28 mouse cellular contexts compared by ENCODE assay signal in the genomic region with DNA sequence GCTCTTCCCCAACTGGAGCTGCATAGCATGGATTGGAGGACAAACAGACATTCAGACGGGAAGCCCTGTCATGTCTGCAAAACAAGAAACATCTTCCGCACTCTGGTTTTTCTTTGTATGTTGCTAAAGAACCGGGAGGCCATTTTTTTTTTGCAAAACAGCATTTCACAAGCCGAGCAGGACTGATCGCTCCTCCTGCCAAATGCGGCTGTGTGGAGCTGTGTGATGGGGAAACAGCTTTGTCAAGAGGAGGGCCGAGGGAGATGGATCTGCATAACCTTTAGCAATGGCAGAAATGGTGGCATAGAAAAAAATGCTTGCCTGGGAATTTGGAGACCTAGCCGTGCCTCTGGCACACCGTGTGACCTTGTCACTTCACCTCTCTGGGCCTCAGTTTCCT. TPM values are rescaled to one million over a fixed set of nuclear protein-coding genes. Genes with fewer than 3 reads are reported as not detected.
A peak's percentile ranks its signal among the peaks of the same experiment; 100 is the strongest.
DNase-seq lines count a peak whose midpoint lies in the region; ATAC-seq and TF ChIP-seq lines count a peak whose summit lies in the region.
"Had no signal": no experiment of that assay in that cellular context is flagged by ENCODE, and none has a peak within 500 bp of the region (broad histone marks: within the 10 kb centered on the region; RNA-seq: fewer than 3 reads in every experiment).

No protein-coding gene starts in this region.

- no peaks in the 10 kb centered on the region for H3K4me1 ChIP-seq in lung, embryonic 14.5 days (ENCODE audit: insufficient read depth)
- 0 out of 2 replicates have a peak, but pooled peaks cover 13% of the 10 kb centered on the region for H3K4me1 ChIP-seq in embryonic facial prominence, embryonic 15.5 days
- H3K4me1 ChIP-seq: forebrain, embryonic 12.5 days; midbrain, embryonic 10.5 days; midbrain, embryonic 15.5 days; neural tube, embryonic 15.5 days had no signal

- H3K4me3 ChIP-seq in gastrocnemius, adult 2 months: no peak overlapping the region
- no peak overlapping the region for H3K4me3 ChIP-seq in lung, embryonic 14.5 days (ENCODE audit: low read depth, low read length)
- no peak overlapping the region for H3K4me3 ChIP-seq in embryonic facial prominence, embryonic 15.5 days (replicated peaks)
- H3K4me3 ChIP-seq: forebrain, embryonic 12.5 days; midbrain, embryonic 10.5 days; midbrain, embryonic 15.5 days; neural tube, embryonic 15.5 days had no signal

- no peak for TF ChIP-seq CTCF in gastrocnemius, adult 2 months (IDR thresholded peaks at IDR 0.05)
- TF ChIP-seq CTCF in lung, embryonic 14.5 days (IDR thresholded peaks at IDR 0.05; ENCODE audit: low read depth): no peak

- WGBS in lung, embryonic 14.5 days: 56% methylated on average over 9 of the region's 9 CpGs
- 76% methylated on average over 9 of the region's 9 CpGs for WGBS in embryonic facial prominence, embryonic 15.5 days

- peak; percentile 63 for ATAC-seq in lung, embryonic 14.5 days (ENCODE audit: insufficient read depth)
- ATAC-seq in embryonic facial prominence, embryonic 15.5 days (ENCODE audit: insufficient number of reproducible peaks, low FRiP score, low TSS enrichment, low read depth): no peak
- ATAC-seq: activated CD4-positive, CD25-positive, alpha-beta regulatory T cell, adult 4 months; hindbrain, embryonic 16.5 days; midbrain, embryonic 15.5 days had no signal

- DNase-seq in gastrocnemius, adult 2 months: peak; percentile 46
- DNase-seq in gastrocnemius, postnatal 25 days: no peak
- DNase-seq in lung, embryonic 14.5 days: peak; percentile 70
- DNase-seq in lung, postnatal 36 days: no peak
- DNase-seq in lung, postnatal 4 days: peak; percentile 19 to 60
- DNase-seq in right cerebral cortex, adult 2 months (ENCODE audit: low spot score in 2 of 2): no peak
- DNase-seq: adrenal gland, adult 8-10 months; B cell, adult 2 months; cerebellum, adult 11-12 months; cerebellum, adult 9-11 months; embryo, embryonic 11 days; heart, postnatal 14 days; kidney, adult 18-20 months; kidney, postnatal 36 days; layer of hippocampus, postnatal 36 days; liver; retina, postnatal 1 day; right cerebral cortex, postnatal 25 days; spleen, adult 18-20 months; thymus, postnatal 25 days had no signal

- H3K27ac ChIP-seq in gastrocnemius, adult 2 months: peak overlapping the region; percentile 13; the same call in 1 of the 2 replicates
- no peak overlapping the region for H3K27ac ChIP-seq in lung, embryonic 14.5 days (ENCODE audit: low read depth)
- peak overlapping the region; percentile 34; the same call in 1 of the 2 replicates for H3K27ac ChIP-seq in embryonic facial prominence, embryonic 15.5 days (replicated peaks)
- H3K27ac ChIP-seq: forebrain, embryonic 12.5 days; liver, embryonic 14.5 days; midbrain, embryonic 10.5 days; midbrain, embryonic 15.5 days; neural tube, embryonic 15.5 days had no signal

- no peaks in the 10 kb centered on the region for H3K27me3 ChIP-seq in lung, embryonic 14.5 days (ENCODE audit: insufficient read depth, low read length)
- no peaks in the 10 kb centered on the region for H3K27me3 ChIP-seq in embryonic facial prominence, embryonic 15.5 days
- H3K27me3 ChIP-seq: forebrain, embryonic 12.5 days; midbrain, embryonic 15.5 days had no signal

- no peak overlapping the region for H3K9ac ChIP-seq in lung, embryonic 14.5 days
- H3K9ac ChIP-seq in embryonic facial prominence, embryonic 15.5 days: no peak overlapping the region
- H3K9ac ChIP-seq: forebrain, embryonic 12.5 days; liver, embryonic 14.5 days; midbrain, embryonic 15.5 days; neural tube, embryonic 15.5 days had no signal

- no peaks in the 10 kb centered on the region for H3K36me3 ChIP-seq in lung, embryonic 14.5 days (ENCODE audit: insufficient read depth)
- no peaks in the 10 kb centered on the region for H3K36me3 ChIP-seq in embryonic facial prominence, embryonic 15.5 days
- H3K36me3 ChIP-seq: forebrain, embryonic 12.5 days; midbrain, embryonic 10.5 days; midbrain, embryonic 15.5 days; neural tube, embryonic 15.5 days had no signal

- intact Hi-C loops in gastrocnemius, adult 2 months (cut with DNase I): no loop called here

- H3K9me3 ChIP-seq in lung, embryonic 14.5 days (ENCODE audit: low read depth, low read length): no peaks in the 10 kb centered on the region
- H3K9me3 ChIP-seq in embryonic facial prominence, embryonic 15.5 days (replicated peaks): no peaks in the 10 kb centered on the region
- H3K9me3 ChIP-seq: forebrain, embryonic 12.5 days; midbrain, embryonic 10.5 days; midbrain, embryonic 15.5 days; neural tube, embryonic 15.5 days had no signal

- no peak overlapping the region for H3K4me2 ChIP-seq in lung, embryonic 14.5 days
- H3K4me2 ChIP-seq in embryonic facial prominence, embryonic 15.5 days (replicated peaks): no peak overlapping the region
- H3K4me2 ChIP-seq: forebrain, embryonic 12.5 days; midbrain, embryonic 15.5 days; neural tube, embryonic 15.5 days had no signal

RNA-seq across cellular contexts. Expression of a gene that starts 15.6 kb away (rescaled TPM):
- 10 to 100 TPM in 1 of 2 experiments, 1 to 10 TPM in 1; 9.2 to 10.9 TPM for total RNA-seq in gastrocnemius, adult 2 months (2021)
- total RNA-seq in gastrocnemius, postnatal 25 days (2021): 10 to 100 TPM in 1 of 2 experiments, 1 to 10 TPM in 1; 9.5 to 13.2 TPM
- polyA plus RNA-seq in lung, embryonic 14.5 days (2014; fragmentation: Nextera tagmentation; extraction: Ambion mirVana): 32.1 and 37.3 TPM in 2 replicates
- 27.6 and 30.1 TPM in 2 replicates for polyA plus RNA-seq in embryonic facial prominence, embryonic 15.5 days (2015; fragmentation: Nextera tagmentation; extraction: Ambion mirVana)
- polyA plus RNA-seq: activated CD4-positive, CD25-positive, alpha-beta regulatory T cell, adult 4 months had no signal

Comparison
In these comparisons a context has a peak if more than half of its experiments do, and no peak if none do; other contexts are left out.
1. DNase-seq: peak in gastrocnemius, adult 2 months (single experiment), lung, embryonic 14.5 days (single experiment) and lung, postnatal 4 days (2 of 2); none in gastrocnemius, postnatal 25 days (single experiment), lung, postnatal 36 days (single experiment) and right cerebral cortex, adult 2 months (0 of 2).